Mouse (Mus musculus) gastrocnemius, adult 2 months (tissue): Measurements from ENCODE around the gene Gclm. TPM values are rescaled to one million over a fixed set of nuclear protein-coding genes. Genes with fewer than 3 reads are reported as not detected.

ENCODE experiments used
- DNase-seq: peaks from one replicate; pipeline ENCODE4 v3.0.0; 2022
- H3K27ac ChIP-seq: fragments of 200-600 bp; 2 replicates; pipeline ENCODE4 v1.8.1; 2022; ENCODE audit warnings: mild to moderate bottlenecking
- H3K4me3 ChIP-seq: fragments of 200-600 bp; 2 replicates; pipeline ENCODE4 v1.8.1; 2022; ENCODE audit warnings: mild to moderate bottlenecking, moderate library complexity
- CTCF ChIP-seq: fragments of 200-600 bp; IDR thresholded peaks from 2 replicates; pipeline ENCODE4 v1.8.1; 2022; ENCODE audit warnings: antibody characterized with exemption, mild to moderate bottlenecking, moderate library complexity
- intact Hi-C: fragments of 180-260 bp; cut with DNase I; formaldehyde crosslinking; loops from one replicate; pipeline ENCODE4 v1.15.1; 2025
- microRNA-seq: library from miRNA; unstranded; fragments of <30 nt; microRNA quantifications from one replicate; pipeline ENCODE4 v1.2.0, GENCODE M21; 2021
- total RNA-seq, 2 experiments: library from RNA; stranded (reverse); gene quantifications; 2 replicates each; pipeline ENCODE4 v1.2.3; 2021

The Gclm gene
- total RNA-seq, 2 experiments from 2014 or later, result 34.3 to 48.7 TPM

DNA sequence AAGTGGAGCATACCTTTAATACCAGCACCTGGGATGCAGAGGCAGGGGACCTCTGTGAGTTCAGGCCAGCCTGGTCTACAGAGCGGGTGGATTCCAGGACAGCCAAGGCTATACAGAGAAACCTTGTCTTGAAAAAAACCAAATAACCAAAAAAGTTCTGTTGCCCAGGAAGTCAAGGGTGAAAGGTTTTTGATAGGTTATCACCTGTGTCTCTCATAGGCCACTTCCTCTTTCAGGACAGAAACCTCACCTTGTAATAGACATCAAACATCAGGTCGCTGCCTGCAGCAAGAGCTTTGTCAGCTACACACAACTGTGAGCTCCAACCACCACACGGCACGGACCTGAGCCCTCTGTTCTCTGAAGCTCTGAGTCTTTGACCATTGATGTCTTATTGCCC is 59.2 kb downstream of the Gclm start:
- TF ChIP-seq CTCF, result no peak
- no peak for DNase-seq
- Histone ChIP-seq H3K4me3 (no peak overlapping the region), H3K27ac (no peak overlapping the region)
- intact Hi-C loops, result no loop called here

GRCm38 (mm10) chr3:122307894-122308671 is 62.7 kb downstream of the Gclm start:
- H3K4me3 ChIP-seq, result no peak overlapping the region
- no peak overlapping the region for H3K27ac ChIP-seq
- no peak for DNase-seq
- TF ChIP-seq CTCF, result no peak
- intact Hi-C loops, result no loop called here

DNA sequence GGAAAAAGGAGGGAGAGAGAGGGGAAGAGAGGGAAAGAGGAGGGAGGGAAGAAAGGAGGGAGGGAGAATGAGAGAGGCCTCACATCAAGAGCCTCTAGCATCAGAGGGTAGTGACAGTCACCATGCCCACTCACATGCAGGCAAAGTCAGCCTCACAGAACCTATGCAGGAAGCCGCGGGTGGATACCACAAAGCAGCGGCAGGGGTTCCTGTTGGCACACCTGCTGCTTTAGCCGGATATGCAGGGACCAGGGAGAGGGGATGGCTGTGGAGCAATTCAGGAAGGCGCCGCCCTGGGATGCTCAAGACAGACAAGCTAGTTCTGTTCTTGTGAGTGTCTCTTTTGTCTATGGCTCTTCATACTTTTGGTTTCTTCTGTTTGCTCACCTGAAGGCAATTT is 63.6 kb downstream of the Gclm start:
- DNase-seq, result no peak
- intact Hi-C loops, result no loop called here
- H3K27ac ChIP-seq, result no peak overlapping the region
- no peak for TF ChIP-seq CTCF
- no peak overlapping the region for H3K4me3 ChIP-seq

GRCm38 (mm10) chr3:122312078-122312477 is 66.7 kb downstream of the Gclm start:
- peak; percentile 83 for DNase-seq
- intact Hi-C loops, result loop anchor here (1.0 kb wide), 2 partner anchors 154 to 326 kb away; no protein-coding TSS in a partner anchor
- Histone ChIP-seq H3K4me3 (no peak overlapping the region), H3K27ac (no peak overlapping the region)
- peak; percentile 100; the same call in 1 of the 2 replicates for TF ChIP-seq CTCF

DNA sequence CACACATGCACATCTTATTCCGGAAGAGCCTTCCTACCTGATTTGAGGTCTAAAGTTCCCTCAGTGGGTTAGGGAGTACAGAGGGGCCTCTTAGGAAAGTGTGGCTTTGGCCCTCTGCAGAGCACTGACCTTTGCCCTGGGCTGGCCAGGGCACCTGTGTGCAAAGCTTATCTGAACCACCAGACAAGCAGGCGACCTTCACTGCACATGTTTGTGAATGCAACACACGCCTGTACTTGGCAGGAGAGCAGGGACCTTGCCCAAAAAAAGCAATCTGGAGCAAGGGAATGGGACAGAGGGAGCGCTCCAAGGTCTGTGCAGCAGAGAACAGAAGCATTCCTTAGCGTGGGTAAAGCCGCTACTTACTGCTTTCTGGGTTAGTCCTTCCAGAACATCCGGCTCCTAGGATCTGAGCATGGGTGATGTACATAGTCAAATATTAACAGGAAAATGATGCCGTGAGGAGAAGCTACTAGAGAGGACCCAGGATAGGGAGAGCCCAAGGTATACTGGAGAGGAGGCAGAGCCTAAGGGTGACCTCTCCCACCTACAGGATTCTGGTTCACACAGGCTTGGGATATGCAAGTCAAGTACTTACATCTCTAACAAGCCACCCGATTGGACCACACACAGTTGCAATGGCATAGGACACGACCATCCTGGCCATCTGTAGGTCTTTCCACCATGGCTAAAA is 67.7 kb downstream of the Gclm start:
- TF ChIP-seq CTCF, result no peak
- intact Hi-C loops, result loop anchor here (1.0 kb wide), 2 partner anchors 153 to 325 kb away; no protein-coding TSS in a partner anchor
- no peak for DNase-seq
- Histone ChIP-seq H3K27ac (no peak overlapping the region), H3K4me3 (no peak overlapping the region)

DNA sequence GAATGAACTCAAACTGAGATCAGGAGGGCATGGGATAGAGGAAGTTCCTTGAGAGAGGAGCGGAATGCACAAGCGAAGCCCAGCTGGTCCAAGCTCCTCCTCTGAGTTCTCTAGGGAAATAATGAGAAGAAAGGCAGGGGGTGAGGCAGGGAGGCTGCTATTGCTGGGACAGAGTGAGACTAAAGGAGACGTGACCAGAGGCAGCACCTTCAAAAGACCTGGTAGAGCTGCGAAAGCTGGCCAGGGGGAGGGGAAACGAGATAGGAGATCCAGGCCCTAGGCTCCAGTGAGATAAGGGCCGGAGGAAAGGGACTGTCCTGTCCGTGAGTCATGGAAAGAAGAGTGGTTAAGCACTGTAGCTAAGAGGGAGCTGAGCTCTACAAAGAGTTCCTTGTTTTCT is 68.6 kb downstream of the Gclm start:
- intact Hi-C loops, result no loop called here
- no peak for DNase-seq
- no peak for TF ChIP-seq CTCF
- Histone ChIP-seq H3K27ac (no peak overlapping the region), H3K4me3 (no peak overlapping the region)

DNA sequence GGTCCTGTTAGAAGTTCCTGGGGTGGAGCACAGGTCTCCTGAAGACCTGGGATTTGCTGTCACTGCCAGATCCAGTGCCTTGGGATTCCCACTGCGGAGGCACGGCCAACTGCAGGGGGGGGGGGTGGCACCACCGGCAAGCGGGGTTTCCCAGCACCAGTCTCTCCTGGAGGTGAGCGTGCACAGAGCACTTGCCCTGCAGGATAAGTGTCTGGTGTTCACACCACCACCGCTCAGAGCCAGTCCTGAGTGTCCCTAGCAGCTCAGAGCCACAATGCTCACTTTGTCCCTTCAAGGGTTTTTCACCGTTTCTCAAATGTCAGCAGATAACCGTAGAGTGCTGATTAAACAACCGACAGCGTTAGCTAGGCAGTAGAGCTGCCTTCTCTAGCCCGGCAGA is 71.3 kb downstream of the Gclm start:
- H3K27ac ChIP-seq, result no peak overlapping the region; the same call in 1 of the 2 replicates
- no peak for TF ChIP-seq CTCF
- no peak for DNase-seq
- H3K4me3 ChIP-seq, result peak overlapping the region; percentile 34
- intact Hi-C loops, result no loop called here

DNA sequence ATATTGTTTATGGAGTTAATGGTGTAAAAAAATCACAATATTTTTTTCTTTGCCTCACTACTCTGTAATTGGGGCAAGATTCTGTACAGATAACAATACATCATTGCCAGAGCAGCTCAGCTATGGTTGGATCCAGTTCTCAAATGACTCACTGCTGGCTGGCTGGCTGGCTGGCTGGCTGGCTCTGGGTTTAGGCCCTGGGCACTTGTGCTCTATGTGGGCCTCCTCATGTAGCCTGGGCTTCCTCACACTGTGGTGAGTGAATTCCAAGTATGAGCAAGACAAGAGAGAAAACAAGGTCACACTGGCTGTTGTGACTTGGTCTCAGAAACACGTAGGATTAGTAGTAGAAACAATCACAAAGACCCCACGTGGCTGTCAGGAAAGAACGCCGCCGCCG is 72.0 kb downstream of the Gclm start:
- Histone ChIP-seq H3K27ac (no peak overlapping the region), H3K4me3 (no peak overlapping the region)
- TF ChIP-seq CTCF, result no peak
- intact Hi-C loops, result no loop called here
- peak; percentile 64 for DNase-seq

Small RNA genes lying within 50 kb of the gene (microRNA-seq; reads per million reads assigned to microRNA genes)
- not detected for gene Gm22903
- 5.8 reads per million for gene Mir760

Other genes starting within 250 kb of the Gclm start
- under 1 TPM; 0.79 to 0.95 TPM for gene Abca4, start 201.1 kb upstream of the Gclm start, total RNA-seq
- gene Dnttip2, start 28.8 kb downstream of the Gclm start, total RNA-seq, result 10 to 100 TPM; 24.9 to 33.9 TPM
- 1 to 10 TPM; 4.9 to 5.2 TPM for gene Bcar3, start 48.6 kb downstream of the Gclm start, total RNA-seq